Mouse (Mus musculus): Measurements from ENCODE around the gene Dop1a. TPM values are rescaled to one million over a fixed set of nuclear protein-coding genes. Genes with fewer than 3 reads are reported as not detected.
A peak's percentile ranks its signal among the peaks of the same experiment; 100 is the strongest.

Dop1a gene
- polyA plus RNA-seq, 1 experiment from 2014 or later = 11.9 TPM

GRCm38 (mm10) chr9:86570261-86570890, 103.4 kb downstream of the Dop1a start:
- Histone ChIP-seq H3K27me3 (ENCODE audit: control insufficient read depth, insufficient read depth, low read length) (no peaks in the 10 kb centered on the region), H3K9me3 (replicated peaks; ENCODE audit: control insufficient read depth, low read length) (no peaks in the 10 kb centered on the region), H3K9ac (ENCODE audit: low read length) (peak overlapping the region; percentile 89; the same call in 1 of the 2 replicates), H3K27ac (ENCODE audit: low read length) (no peak overlapping the region), H3K36me3 (ENCODE audit: control insufficient read depth, insufficient read depth) (peaks cover 14% of the 10 kb centered on the region), H3K4me2 (ENCODE audit: low read depth, low read length) (peak overlapping the region; percentile 98), H3K4me3 (ENCODE audit: low read length) (peak overlapping the region; percentile 93), H3K4me1 (ENCODE audit: control insufficient read depth, insufficient read depth, low read length) (peaks cover 17% of the 10 kb centered on the region)
- 77% methylated on average over 10 of the region's 10 CpGs for WGBS
- ATAC-seq (replicated peaks; ENCODE audit: extremely low read depth, insufficient read depth, low FRiP score) = no peak

- WGBS = 11% methylated on average over 8 of the region's 8 CpGs
- Histone ChIP-seq H3K4me2 (ENCODE audit: low read depth, low read length) (peak overlapping the region; percentile 98), H3K9ac (ENCODE audit: low read length) (peak overlapping the region; percentile 89), H3K9me3 (replicated peaks; ENCODE audit: control insufficient read depth, low read length) (no peaks in the 10 kb centered on the region), H3K27me3 (ENCODE audit: control insufficient read depth, insufficient read depth, low read length) (no peaks in the 10 kb centered on the region), H3K36me3 (ENCODE audit: control insufficient read depth, insufficient read depth) (peaks cover 13% of the 10 kb centered on the region), H3K4me1 (ENCODE audit: control insufficient read depth, insufficient read depth, low read length) (peaks cover 17% of the 10 kb centered on the region), H3K27ac (ENCODE audit: low read length) (no peak overlapping the region), H3K4me3 (ENCODE audit: low read length) (peak overlapping the region; percentile 93)
- no peak for ATAC-seq (replicated peaks; ENCODE audit: extremely low read depth, insufficient read depth, low FRiP score)
Observed at GRCm38 (mm10) chr9:86570946-86571345, 104.0 kb downstream of the Dop1a start.

GRCm38 (mm10) chr9:86571540-86572135, 104.7 kb downstream of the Dop1a start, which contains the start of the genes Pgm3 and Rwdd2a:
Gene Pgm3, minus strand, starts transcription at chr9:86571842.
Gene Rwdd2a, plus strand, starts transcription at chr9:86571991.
- ATAC-seq (replicated peaks; ENCODE audit: extremely low read depth, insufficient read depth, low FRiP score) = peak; percentile 98
- H3K4me1 ChIP-seq (ENCODE audit: control insufficient read depth, insufficient read depth, low read length) = peaks cover 17% of the 10 kb centered on the region
- H3K36me3 ChIP-seq (ENCODE audit: control insufficient read depth, insufficient read depth) = peaks cover 11% of the 10 kb centered on the region
- under 1% methylated on average over 59 of the region's 59 CpGs for WGBS
- H3K4me2 ChIP-seq (ENCODE audit: low read depth, low read length) = peak within 1 kb of the TSS; percentile 98
- H3K4me3 ChIP-seq (ENCODE audit: low read length) = peak within 1 kb of the TSS; percentile 93
- peak within 1 kb of the TSS; percentile 89 for H3K9ac ChIP-seq (ENCODE audit: low read length)
- H3K27me3 ChIP-seq (ENCODE audit: control insufficient read depth, insufficient read depth, low read length) = no peaks in the 10 kb centered on the region
- no peaks in the 10 kb centered on the region for H3K9me3 ChIP-seq (replicated peaks; ENCODE audit: control insufficient read depth, low read length)
- H3K27ac ChIP-seq (ENCODE audit: low read length) = peak within 1 kb of the TSS; percentile 81

GRCm38 (mm10) chr9:86572196-86572595, 105.2 kb downstream of the Dop1a start:
- no peak overlapping the region for H3K27ac ChIP-seq (ENCODE audit: low read length)
- WGBS = under 1% methylated on average over 25 of the region's 25 CpGs
- peak overlapping the region; percentile 72 for H3K9ac ChIP-seq (ENCODE audit: low read length)
- ATAC-seq (replicated peaks; ENCODE audit: extremely low read depth, insufficient read depth, low FRiP score) = peak; percentile 33; the same call in 1 of the 2 replicates
- peaks cover 11% of the 10 kb centered on the region for H3K36me3 ChIP-seq (ENCODE audit: control insufficient read depth, insufficient read depth)
- H3K9me3 ChIP-seq (replicated peaks; ENCODE audit: control insufficient read depth, low read length) = no peaks in the 10 kb centered on the region
- peak overlapping the region; percentile 93 for H3K4me3 ChIP-seq (ENCODE audit: low read length)
- no peaks in the 10 kb centered on the region for H3K27me3 ChIP-seq (ENCODE audit: control insufficient read depth, insufficient read depth, low read length)
- peak overlapping the region; percentile 98 for H3K4me2 ChIP-seq (ENCODE audit: low read depth, low read length)
- peaks cover 17% of the 10 kb centered on the region for H3K4me1 ChIP-seq (ENCODE audit: control insufficient read depth, insufficient read depth, low read length)

- Histone ChIP-seq H3K4me3 (ENCODE audit: low read length) (peak overlapping the region; percentile 93), H3K9me3 (replicated peaks; ENCODE audit: control insufficient read depth, low read length) (no peaks in the 10 kb centered on the region), H3K36me3 (ENCODE audit: control insufficient read depth, insufficient read depth) (peaks cover 11% of the 10 kb centered on the region), H3K4me1 (ENCODE audit: control insufficient read depth, insufficient read depth, low read length) (peaks cover 17% of the 10 kb centered on the region), H3K4me2 (ENCODE audit: low read depth, low read length) (peak overlapping the region; percentile 98), H3K27me3 (ENCODE audit: control insufficient read depth, insufficient read depth, low read length) (no peaks in the 10 kb centered on the region), H3K9ac (ENCODE audit: low read length) (peak overlapping the region; percentile 72), H3K27ac (ENCODE audit: low read length) (no peak overlapping the region)
- ATAC-seq (replicated peaks; ENCODE audit: extremely low read depth, insufficient read depth, low FRiP score) = no peak
- WGBS = 13% methylated on average over 13 of the region's 13 CpGs
Observed at GRCm38 (mm10) chr9:86572636-86573291, 105.8 kb downstream of the Dop1a start.

GRCm38 (mm10) chr9:86573616-86574303, 106.8 kb downstream of the Dop1a start:
- Histone ChIP-seq H3K4me3 (ENCODE audit: low read length) (no peak overlapping the region), H3K36me3 (ENCODE audit: control insufficient read depth, insufficient read depth) (peaks cover 8% of the 10 kb centered on the region; the same call in 1 of the 2 replicates), H3K27ac (ENCODE audit: low read length) (no peak overlapping the region; the same call in 1 of the 2 replicates), H3K9me3 (replicated peaks; ENCODE audit: control insufficient read depth, low read length) (no peaks in the 10 kb centered on the region), H3K9ac (ENCODE audit: low read length) (no peak overlapping the region), H3K4me1 (ENCODE audit: control insufficient read depth, insufficient read depth, low read length) (peaks cover 17% of the 10 kb centered on the region), H3K4me2 (ENCODE audit: low read depth, low read length) (no peak overlapping the region), H3K27me3 (ENCODE audit: control insufficient read depth, insufficient read depth, low read length) (no peaks in the 10 kb centered on the region)
- ATAC-seq (replicated peaks; ENCODE audit: extremely low read depth, insufficient read depth, low FRiP score) = no peak
- WGBS = 65% methylated on average over 20 of the region's 20 CpGs

- Histone ChIP-seq H3K4me3 (ENCODE audit: low read length) (no peak overlapping the region), H3K36me3 (ENCODE audit: control insufficient read depth, insufficient read depth) (no peaks in the 10 kb centered on the region), H3K4me1 (ENCODE audit: control insufficient read depth, insufficient read depth, low read length) (peaks cover 13% of the 10 kb centered on the region), H3K9me3 (replicated peaks; ENCODE audit: control insufficient read depth, low read length) (no peaks in the 10 kb centered on the region), H3K27ac (ENCODE audit: low read length) (no peak overlapping the region), H3K27me3 (ENCODE audit: control insufficient read depth, insufficient read depth, low read length) (no peaks in the 10 kb centered on the region), H3K9ac (ENCODE audit: low read length) (no peak overlapping the region), H3K4me2 (ENCODE audit: low read depth, low read length) (no peak overlapping the region)
- 90% methylated on average over 6 of the region's 6 CpGs for WGBS
- no peak for ATAC-seq (replicated peaks; ENCODE audit: extremely low read depth, insufficient read depth, low FRiP score)
Observed at GRCm38 (mm10) chr9:86575178-86575577, 108.2 kb downstream of the Dop1a start.

DNA sequence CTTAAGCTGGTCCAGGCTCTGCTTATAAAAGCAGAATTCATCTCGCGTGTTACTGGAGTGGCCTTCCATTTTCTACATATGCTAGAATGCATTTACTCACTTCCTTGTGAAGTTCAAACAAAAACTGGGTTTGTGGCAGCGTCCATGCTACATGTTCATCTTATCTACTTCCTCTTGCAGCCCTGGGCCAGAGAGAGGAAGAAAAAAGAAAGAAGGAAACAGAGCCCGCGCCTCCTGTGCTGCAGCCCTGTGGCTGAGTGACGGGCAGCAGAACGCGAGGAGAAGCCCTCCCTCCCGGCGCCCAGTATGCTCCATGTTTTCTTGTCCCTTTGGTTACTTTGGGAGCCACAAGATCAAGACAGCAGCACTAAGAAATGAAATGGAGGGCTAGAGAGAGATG, 112.7 kb downstream of the Dop1a start:
- Histone ChIP-seq H3K9ac (ENCODE audit: low read length) (no peak overlapping the region), H3K9me3 (replicated peaks; ENCODE audit: control insufficient read depth, low read length) (no peaks in the 10 kb centered on the region), H3K27me3 (ENCODE audit: control insufficient read depth, insufficient read depth, low read length) (no peaks in the 10 kb centered on the region), H3K4me3 (ENCODE audit: low read length) (no peak overlapping the region), H3K4me1 (ENCODE audit: control insufficient read depth, insufficient read depth, low read length) (no peaks in the 10 kb centered on the region), H3K36me3 (ENCODE audit: control insufficient read depth, insufficient read depth) (no peaks in the 10 kb centered on the region), H3K4me2 (ENCODE audit: low read depth, low read length) (peak overlapping the region; percentile 1; the same call in 1 of the 2 replicates), H3K27ac (ENCODE audit: low read length) (no peak overlapping the region)
- ATAC-seq (replicated peaks; ENCODE audit: extremely low read depth, insufficient read depth, low FRiP score) = no peak; the same call in 1 of the 2 replicates
- 59% methylated on average over 10 of the region's 10 CpGs for WGBS
